Mouse (Mus musculus) CH12.LX (cell line): ENCODE data around the gene Rtn1. TPM values are rescaled to one million over a fixed set of nuclear protein-coding genes. Genes with fewer than 3 reads are reported as not detected.

ENCODE experiments used
- DNase-seq: peaks from one replicate; pipeline ENCODE4 v3.0.0-alpha.2; 2013; ENCODE audit errors: extremely low read depth
- H3K27ac ChIP-seq: 2 replicates; pipeline ENCODE4 v1.5.1; 2012; ENCODE audit warnings: low read depth, mild to moderate bottlenecking, control low read depth, moderate library complexity; ENCODE audit not compliant: insufficient read depth
- H3K27me3 ChIP-seq: replicated peaks from 2 replicates; pipeline ENCODE3; 2012; ENCODE audit warnings: inconsistent platforms
- H3K36me3 ChIP-seq, 2 experiments: replicated peaks in 1 of 2; 2 replicates each; pipeline versions ENCODE3 to v1.6.1; 2012; ENCODE audit warnings: inconsistent platforms in 1 of 2, low read length in 1 of 2, mild to moderate bottlenecking in 1 of 2, mixed read lengths in 1 of 2, moderate library complexity in 1 of 2; ENCODE audit not compliant: control insufficient read depth in 1 of 2, insufficient read depth in 1 of 2
- H3K4me1 ChIP-seq, 2 experiments: 2 replicates each; pipeline ENCODE4 v1.6.1; 2012; ENCODE audit warnings: inconsistent platforms in 1 of 2, moderate library complexity in 1 of 2; ENCODE audit not compliant: insufficient read depth in 2 of 2, control insufficient read depth in 1 of 2
- H3K4me2 ChIP-seq: 2 replicates; pipeline ENCODE4 v1.6.1; 2012; ENCODE audit warnings: low read depth, mild to moderate bottlenecking, control low read depth; ENCODE audit not compliant: poor library complexity, insufficient read depth, severe bottlenecking
- H3K4me3 ChIP-seq, 3 experiments: fragments of 150-350 bp in 1 of 3; sonication (generic) in 1 of 3; replicated peaks in 1 of 3; 2 replicates each; pipeline versions ENCODE3 to v1.5.1; 2011 to 2012; ENCODE audit warnings: low read depth in 2 of 3, low read length in 2 of 3, mild to moderate bottlenecking in 2 of 3, moderate library complexity in 2 of 3, control low read depth in 1 of 3, improper control_type of control experiment in 1 of 3, inconsistent platforms in 1 of 3, mixed read lengths in 1 of 3; ENCODE audit not compliant: poor library complexity in 1 of 3
- H3K79me2 ChIP-seq: replicated peaks from 2 replicates; pipeline ENCODE4 v1.6.1; 2012; ENCODE audit warnings: mild to moderate bottlenecking, moderate library complexity; ENCODE audit not compliant: control insufficient read depth, poor library complexity, insufficient read depth, severe bottlenecking; ENCODE audit errors: extremely low read depth
- H3K9ac ChIP-seq: 2 replicates; pipeline ENCODE4 v1.6.1; 2012; ENCODE audit warnings: low read depth, mild to moderate bottlenecking, control low read depth, moderate library complexity; ENCODE audit not compliant: insufficient read depth
- H3K9me3 ChIP-seq: replicated peaks from 2 replicates; pipeline ENCODE3; 2012; ENCODE audit warnings: low read length, inconsistent platforms, mixed read lengths
- CTCF ChIP-seq, 2 experiments: IDR thresholded peaks in 1 of 2; conservative IDR thresholded peaks in 1 of 2; 2 replicates each; pipeline ENCODE4 v1.5.1; 2011 to 2012; ENCODE audit warnings: low read depth in 2 of 2, low read length in 2 of 2, improper control_type of control experiment in 1 of 2, inconsistent platforms in 1 of 2, mild to moderate bottlenecking in 1 of 2, moderate library complexity in 1 of 2
- ELF1 ChIP-seq: IDR thresholded peaks from 2 replicates; pipeline ENCODE4 v1.6.1; 2014; ENCODE audit warnings: low read depth, mild to moderate bottlenecking, inconsistent platforms, low read length, improper control_type of control experiment
- EP300 ChIP-seq: IDR thresholded peaks from 2 replicates; pipeline ENCODE4 v1.6.1; 2011; ENCODE audit warnings: low read length, improper control_type of control experiment
- IRF4 ChIP-seq: IDR thresholded peaks from 2 replicates; pipeline ENCODE4 v1.6.1; 2014; ENCODE audit warnings: low read depth, mild to moderate bottlenecking, inconsistent platforms, low read length, improper control_type of control experiment
- JUN ChIP-seq: IDR thresholded peaks from 2 replicates; pipeline ENCODE4 v1.6.1; 2011; ENCODE audit warnings: low read depth, mild to moderate bottlenecking, low read length, improper control_type of control experiment, moderate library complexity; ENCODE audit not compliant: insufficient read depth
- JUND ChIP-seq: conservative IDR thresholded peaks from 2 replicates; pipeline ENCODE4 v1.6.1; 2011; ENCODE audit warnings: low read depth, low read length, improper control_type of control experiment
- KAT2A ChIP-seq: IDR thresholded peaks from 2 replicates; pipeline ENCODE4 v1.6.1; 2012; ENCODE audit warnings: low read length, improper control_type of control experiment, inconsistent platforms; ENCODE audit not compliant: insufficient replicate concordance
- MAFK ChIP-seq: IDR thresholded peaks from 2 replicates; pipeline ENCODE4 v1.6.1; 2011; ENCODE audit warnings: low read length, improper control_type of control experiment; ENCODE audit not compliant: insufficient replicate concordance
- MAX ChIP-seq: IDR thresholded peaks from 2 replicates; pipeline ENCODE4 v1.6.1; 2011; ENCODE audit warnings: low read length, improper control_type of control experiment
- MAZ ChIP-seq: IDR thresholded peaks from 2 replicates; pipeline ENCODE4 v1.6.1; 2012; ENCODE audit warnings: low read depth, mild to moderate bottlenecking, inconsistent platforms, low read length, improper control_type of control experiment, moderate library complexity
- MXI1 ChIP-seq: IDR thresholded peaks from 2 replicates; pipeline ENCODE4 v1.6.1; 2011; ENCODE audit warnings: mild to moderate bottlenecking, low read depth, low read length, improper control_type of control experiment
- POLR2A ChIP-seq: IDR thresholded peaks from 2 replicates; pipeline ENCODE4 v1.6.1; 2011; ENCODE audit warnings: low read depth, mild to moderate bottlenecking, improper control_type of control experiment, low read length
- RAD21 ChIP-seq: IDR thresholded peaks from 2 replicates; pipeline ENCODE4 v1.6.1; 2011; ENCODE audit warnings: low read depth, mild to moderate bottlenecking, low read length, improper control_type of control experiment, moderate library complexity
- RCOR1 ChIP-seq: conservative IDR thresholded peaks from 2 replicates; pipeline ENCODE4 v1.6.1; 2012; ENCODE audit warnings: low read depth, mild to moderate bottlenecking, inconsistent platforms, low read length, improper control_type of control experiment
- SMC3 ChIP-seq: IDR thresholded peaks from 2 replicates; pipeline ENCODE4 v1.6.1; 2011; ENCODE audit warnings: low read depth, low read length, improper control_type of control experiment
- TBP ChIP-seq: conservative IDR thresholded peaks from 2 replicates; pipeline ENCODE4 v1.6.1; 2011; ENCODE audit warnings: low read depth, low read length, improper control_type of control experiment
- TCF12 ChIP-seq: IDR thresholded peaks from 2 replicates; pipeline ENCODE4 v1.6.1; 2014; ENCODE audit warnings: low read depth, mild to moderate bottlenecking, inconsistent platforms, low read length, improper control_type of control experiment
- UBTF ChIP-seq: IDR thresholded peaks from 2 replicates; pipeline ENCODE4 v1.6.1; 2012; ENCODE audit warnings: low read depth, mild to moderate bottlenecking, inconsistent platforms, low read length, improper control_type of control experiment, moderate library complexity
- USF1 ChIP-seq: IDR thresholded peaks from 2 replicates; pipeline ENCODE4 v1.6.1; 2014; ENCODE audit warnings: low read depth, mild to moderate bottlenecking, inconsistent platforms, low read length, improper control_type of control experiment
- USF2 ChIP-seq: conservative IDR thresholded peaks from 2 replicates; pipeline ENCODE4 v1.6.1; 2011; ENCODE audit warnings: low read depth, low read length, improper control_type of control experiment
- ZC3H11A ChIP-seq: IDR thresholded peaks from 2 replicates; pipeline ENCODE4 v1.6.1; 2012; ENCODE audit warnings: low read depth, mild to moderate bottlenecking, inconsistent platforms, low read length, improper control_type of control experiment
- ZKSCAN1 ChIP-seq: IDR thresholded peaks from 2 replicates; pipeline ENCODE4 v1.6.1; 2012; ENCODE audit warnings: low read depth, inconsistent platforms, low read length, improper control_type of control experiment, borderline replicate concordance
- dilution Hi-C: fragments of 300-500 bp; cut with MboI; formaldehyde crosslinking; loops from 2 replicates; pipeline ENCODE4 v1.14.3; 2020; ENCODE audit warnings: low sequenced_read_pairs; ENCODE audit not compliant: extremely low pct_unique_long_range_greater_than_20kb, extremely low pct_ligation_motif_present
- in situ Hi-C: fragments of 300-500 bp; cut with MboI; formaldehyde crosslinking; loops from 3 replicates; pipeline ENCODE4 v1.14.3; 2019; ENCODE audit warnings: low sequenced_read_pairs, low pct_ligation_motif_present, low pct_unique_long_range_greater_than_20kb, mixed read lengths
- polyA plus RNA-seq: library from polyadenylated mRNA; unstranded; fragments of >175 nt; gene quantifications from 2 replicates; pipeline ENCODE4 v1.2.1, GENCODE M21; 2012; ENCODE audit warnings: low read depth; ENCODE audit not compliant: insufficient read length
- total RNA-seq, 2 experiments: library from RNA; depleted of rRNA; stranded (reverse); fragments of 300-350 nt in 1 of 2; fragments of >200 nt in 1 of 2; gene quantifications; 2 replicates each; pipeline ENCODE4 v1.2.3; 2012 to 2014

Rtn1 gene
- total and polyA plus RNA-seq, 3 experiments: 0.08 to 0.17 TPM; not detected in 1

- dilution Hi-C loops (no loop called here), in situ Hi-C loops (no loop called here)
- Histone ChIP-seq H3K4me1 (peaks cover 2 to 3% of the 10 kb centered on the region in 2 experiments; a peak in 1 of 4 replicates), H3K27me3 (no peaks in the 10 kb centered on the region), H3K27ac (no peak overlapping the region), H3K9ac (no peak overlapping the region), H3K36me3 (no peaks in the 10 kb centered on the region), H3K79me2 (no peaks in the 10 kb centered on the region), H3K4me2 (no peak overlapping the region), H3K9me3 (no peaks in the 10 kb centered on the region), H3K4me3 (no peak overlapping the region)
- no peak for DNase-seq
- TF ChIP-seq USF2: no peak
- no peak for TF ChIP-seq IRF4
- TF ChIP-seq KAT2A: no peak
- no peak for TF ChIP-seq RCOR1
- no peak for TF ChIP-seq POLR2A
- no peak for TF ChIP-seq MAX
- no peak for TF ChIP-seq RAD21
- no peak for TF ChIP-seq MAZ
- TF ChIP-seq EP300: no peak
- TF ChIP-seq TCF12: no peak
- no peak for TF ChIP-seq ZC3H11A
- no peak for TF ChIP-seq USF1
- TF ChIP-seq JUND: no peak
- TF ChIP-seq JUN: no peak
- no peak for TF ChIP-seq UBTF
- TF ChIP-seq MXI1: no peak
- no peak for TF ChIP-seq ELF1
- no peak for TF ChIP-seq MAFK
- TF ChIP-seq, all 38 proteins: peak for 0
Measured at GRCm38 (mm10) chr12:72308506-72308905, 100.3 kb downstream of the Rtn1 start.

- H3K27ac ChIP-seq: no peak overlapping the region
- H3K36me3 ChIP-seq: no peaks in the 10 kb centered on the region
- TF ChIP-seq EP300 (no peak), SMC3 (no peak), JUND (no peak), CTCF (conservative IDR thresholded peaks at IDR 0.05 in 1 of 2, IDR thresholded peaks at IDR 0.05 in 1 of 2; ENCODE audit: low read depth in 2 of 2, low read length in 2 of 2) (no peak), ZKSCAN1 (no peak), TBP (no peak)
- TF ChIP-seq, all 38 proteins: peak for 0
- H3K4me3 ChIP-seq: no peak overlapping the region
- H3K9me3 ChIP-seq: no peaks in the 10 kb centered on the region
- no peaks in the 10 kb centered on the region for H3K79me2 ChIP-seq
- H3K9ac ChIP-seq: no peak overlapping the region
- H3K27me3 ChIP-seq: no peaks in the 10 kb centered on the region
- dilution Hi-C loops (no loop called here), in situ Hi-C loops (no loop called here)
- no peak overlapping the region for H3K4me2 ChIP-seq
- DNase-seq: no peak
- peaks cover 2 to 3% of the 10 kb centered on the region in 2 experiments; a peak in 1 of 4 replicates for H3K4me1 ChIP-seq
Measured at GRCm38 (mm10) chr12:72306281-72306680, 102.6 kb downstream of the Rtn1 start.
